Mouse (Mus musculus) limb, embryonic 12.5 days (tissue): ENCODE results near the gene Fto. TPM values are rescaled to one million over a fixed set of nuclear protein-coding genes. Genes with fewer than 3 reads are reported as not detected.
A peak's percentile ranks its signal among the peaks of the same experiment; 100 is the strongest.

Source experiments
- ATAC-seq: fragments of 200-750 bp; cut with Nextera tagmentation; 2 replicates; pipeline ENCODE4 v1.8.0; 2017; ENCODE audit warnings: low read depth, moderate TSS enrichment; ENCODE audit not compliant: insufficient number of reproducible peaks, insufficient read depth, low FRiP score, low TSS enrichment
- H3K27ac ChIP-seq: fragments of 300-500 bp; sonication (generic); 2 replicates; pipeline ENCODE4 v1.5.1; 2016; ENCODE audit warnings: mild to moderate bottlenecking, moderate library complexity
- H3K27me3 ChIP-seq: fragments of 300-500 bp; sonication (generic); 2 replicates; pipeline ENCODE4 v1.6.1; 2016; ENCODE audit warnings: mild to moderate bottlenecking, moderate library complexity
- H3K36me3 ChIP-seq: fragments of 300-500 bp; sonication (generic); 2 replicates; pipeline ENCODE4 v1.6.1; 2016; ENCODE audit warnings: mild to moderate bottlenecking, moderate library complexity
- H3K4me1 ChIP-seq: fragments of 300-500 bp; sonication (generic); replicated peaks from 2 replicates; pipeline ENCODE4 v1.6.1; 2016
- H3K4me2 ChIP-seq: fragments of 300-500 bp; sonication (generic); 2 replicates; pipeline ENCODE4 v1.6.1; 2016; ENCODE audit warnings: mild to moderate bottlenecking, moderate library complexity
- H3K4me3 ChIP-seq: fragments of 300-500 bp; sonication (generic); replicated peaks from 2 replicates; pipeline ENCODE4 v1.5.1; 2016; ENCODE audit warnings: mild to moderate bottlenecking
- H3K9ac ChIP-seq: fragments of 300-500 bp; sonication (generic); replicated peaks from 2 replicates; pipeline ENCODE4 v1.6.1; 2016; ENCODE audit warnings: mild to moderate bottlenecking, moderate library complexity
- H3K9me3 ChIP-seq: fragments of 300-500 bp; sonication (generic); 2 replicates; pipeline ENCODE4 v1.6.1; 2016; ENCODE audit warnings: mild to moderate bottlenecking, moderate library complexity
- WGBS: fragments of 180-500 bp; shearing (Covaris S2); methylation state at CpG from one replicate; pipeline ENCODE4 v1.1.7; 2016; 5-methylcytosine and 5-hydroxymethylcytosine counted together
- polyA plus RNA-seq: library from polyadenylated mRNA; unstranded; fragments of >200 nt; fragmentation: Nextera tagmentation; extraction: Ambion mirVana; gene quantifications from 2 replicates; pipeline ENCODE4 v1.2.1, GENCODE M21; 2016

Gene Fto
- polyA plus RNA-seq, 1 experiment from 2014 or later = 92.1 TPM

DNA sequence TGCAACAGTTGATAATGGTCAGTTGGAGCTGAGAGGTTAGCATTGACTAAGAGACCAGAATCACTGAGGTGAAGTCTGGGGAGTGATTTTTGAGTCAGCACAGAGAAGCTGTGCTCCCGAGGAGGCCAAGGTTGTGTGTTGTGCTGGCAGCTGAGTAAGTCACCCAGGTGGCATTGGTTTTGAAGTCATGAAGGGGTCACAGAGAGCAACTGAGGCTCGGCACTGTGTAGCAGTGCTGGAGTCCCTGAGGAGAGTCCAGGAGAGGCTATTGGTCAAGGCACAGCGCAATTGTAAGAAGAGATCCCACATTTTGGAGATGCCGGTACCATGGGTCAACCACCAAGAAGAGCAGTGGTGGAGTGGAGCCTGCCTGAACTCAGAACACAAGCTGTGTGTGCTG is 11.6 kb downstream of the Fto start:
- Histone ChIP-seq H3K36me3 (peaks cover 12% of the 10 kb centered on the region), H3K9ac (no peak overlapping the region), H3K4me1 (peaks cover 13% of the 10 kb centered on the region), H3K4me2 (no peak overlapping the region), H3K4me3 (no peak overlapping the region), H3K27me3 (no peaks in the 10 kb centered on the region), H3K9me3 (no peaks in the 10 kb centered on the region), H3K27ac (no peak overlapping the region)
- no peak for ATAC-seq
- 84% methylated on average over 4 of the region's 4 CpGs for WGBS

DNA sequence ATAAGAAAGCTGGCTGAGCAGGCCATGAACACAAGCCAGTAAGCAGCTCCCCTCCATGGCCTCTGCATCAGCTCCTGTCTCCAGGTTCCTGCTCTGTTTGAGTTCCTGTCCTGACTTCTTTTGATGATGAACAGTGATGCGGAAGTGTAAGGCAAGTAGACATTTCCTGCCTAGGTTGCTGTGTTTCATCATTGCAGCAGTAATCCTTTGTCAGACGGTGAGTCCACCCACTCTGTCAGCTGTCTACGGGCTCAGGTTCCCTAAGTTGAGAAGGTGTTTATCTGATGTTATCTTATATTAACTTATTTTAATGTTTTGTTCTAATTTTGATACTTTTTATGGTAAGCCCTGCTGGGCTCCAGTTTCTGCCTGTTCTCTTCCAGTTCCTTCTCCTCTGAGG is 12.7 kb downstream of the Fto start:
- WGBS = 67% methylated on average over 3 of the region's 3 CpGs

DNA sequence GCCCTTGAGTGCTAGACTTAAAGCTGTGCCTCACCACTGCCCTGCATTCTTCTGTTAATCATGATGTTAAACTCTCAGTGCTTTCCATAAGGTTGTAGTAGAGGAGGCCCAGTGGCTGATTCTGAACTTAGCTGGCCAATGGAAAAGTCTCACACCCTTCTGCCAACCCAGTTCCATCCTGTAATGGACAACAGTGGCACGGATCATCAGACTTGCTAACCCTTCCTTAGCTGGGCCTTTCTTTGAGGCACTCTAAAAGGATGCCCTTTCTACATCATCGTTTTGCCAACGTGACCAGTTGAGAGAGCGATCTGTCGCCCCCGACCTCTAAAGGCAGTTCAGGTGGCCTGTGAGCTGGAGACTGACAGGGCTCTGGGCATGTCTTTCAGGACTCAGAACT is 13.6 kb downstream of the Fto start:
- Histone ChIP-seq H3K36me3 (peaks cover 12% of the 10 kb centered on the region), H3K9me3 (no peaks in the 10 kb centered on the region), H3K4me3 (no peak overlapping the region), H3K4me2 (no peak overlapping the region), H3K9ac (no peak overlapping the region; the same call in 1 of the 2 replicates), H3K27ac (no peak overlapping the region), H3K4me1 (peaks cover 34% of the 10 kb centered on the region), H3K27me3 (no peaks in the 10 kb centered on the region)
- ATAC-seq = no peak
- 87% methylated on average over 6 of the region's 6 CpGs for WGBS

More for the DNA sequence above, 12.7 kb downstream of the Fto start:
- no peaks in the 10 kb centered on the region for H3K9me3 ChIP-seq
- peaks cover 24% of the 10 kb centered on the region for H3K4me1 ChIP-seq
- H3K9ac ChIP-seq = no peak overlapping the region
- no peak for ATAC-seq
- H3K4me2 ChIP-seq = no peak overlapping the region
- no peaks in the 10 kb centered on the region for H3K27me3 ChIP-seq
- no peak overlapping the region for H3K27ac ChIP-seq
- no peak overlapping the region for H3K4me3 ChIP-seq
- H3K36me3 ChIP-seq = peaks cover 12% of the 10 kb centered on the region

DNA sequence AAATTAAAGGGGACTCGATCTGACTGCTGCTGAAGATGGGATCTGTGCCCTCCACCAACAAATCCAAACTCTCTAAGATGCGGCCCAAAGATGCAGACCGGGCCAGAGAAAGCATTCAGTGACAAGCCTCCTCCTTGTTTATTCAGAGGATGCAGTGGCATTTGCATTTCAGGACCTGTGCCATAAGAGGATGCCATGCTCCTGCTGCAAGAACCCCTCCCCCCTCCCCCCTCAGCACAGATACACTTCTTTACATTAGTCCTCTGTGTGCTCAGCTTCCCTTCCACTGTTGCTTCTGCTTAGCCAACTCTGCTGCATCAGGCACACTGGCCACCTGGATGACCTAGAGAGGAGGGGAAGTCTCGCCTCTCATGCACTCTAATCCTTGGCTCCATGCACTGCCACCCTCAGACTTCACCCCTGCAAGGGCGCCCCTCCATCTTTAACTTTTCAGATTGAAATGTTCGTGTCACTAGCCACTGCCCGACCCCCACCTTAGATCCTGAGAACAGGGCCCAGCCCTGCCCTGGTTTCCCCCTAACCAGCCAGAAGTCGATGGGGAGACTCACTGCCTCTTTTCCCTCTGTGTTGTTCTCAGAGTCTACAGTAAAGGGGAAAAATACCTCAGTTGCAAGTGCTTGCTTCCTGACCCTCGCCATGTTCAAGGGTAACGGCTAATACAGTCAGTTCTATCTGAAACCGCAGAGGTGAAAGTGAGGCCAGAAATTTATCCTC is 14.3 kb downstream of the Fto start:
- Histone ChIP-seq H3K4me3 (no peak overlapping the region), H3K36me3 (peaks cover 12% of the 10 kb centered on the region), H3K27ac (no peak overlapping the region), H3K9me3 (no peaks in the 10 kb centered on the region), H3K4me2 (no peak overlapping the region), H3K27me3 (no peaks in the 10 kb centered on the region), H3K4me1 (peaks cover 35% of the 10 kb centered on the region), H3K9ac (no peak overlapping the region)
- 82% methylated on average over 11 of the region's 11 CpGs for WGBS
- ATAC-seq = no peak

DNA sequence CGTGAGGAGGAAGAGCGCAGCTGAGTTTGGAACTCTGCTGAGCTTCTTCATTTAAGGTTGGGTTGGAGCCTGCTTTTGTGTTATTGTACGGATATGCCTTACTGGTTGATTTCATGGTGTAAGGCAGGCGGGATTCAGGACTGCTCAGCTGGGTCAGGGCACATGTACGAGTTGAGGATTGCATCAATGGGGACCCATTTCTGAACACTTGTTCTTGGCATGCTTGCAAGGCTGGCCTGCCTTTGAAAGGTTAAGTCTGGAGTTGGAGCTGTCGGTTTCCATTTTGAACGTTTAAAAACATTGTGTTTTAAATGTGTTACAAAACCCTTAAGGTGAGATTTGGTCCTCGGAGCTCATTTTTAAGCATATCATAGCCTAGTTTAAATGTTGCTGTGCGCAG is 15.7 kb downstream of the Fto start:
- Histone ChIP-seq H3K27ac (no peak overlapping the region), H3K9ac (no peak overlapping the region), H3K27me3 (no peaks in the 10 kb centered on the region), H3K4me1 (peaks cover 35% of the 10 kb centered on the region), H3K36me3 (peaks cover 12% of the 10 kb centered on the region), H3K9me3 (no peaks in the 10 kb centered on the region), H3K4me2 (no peak overlapping the region), H3K4me3 (no peak overlapping the region)
- 78% methylated on average over 9 of the region's 9 CpGs for WGBS
- no peak for ATAC-seq

DNA sequence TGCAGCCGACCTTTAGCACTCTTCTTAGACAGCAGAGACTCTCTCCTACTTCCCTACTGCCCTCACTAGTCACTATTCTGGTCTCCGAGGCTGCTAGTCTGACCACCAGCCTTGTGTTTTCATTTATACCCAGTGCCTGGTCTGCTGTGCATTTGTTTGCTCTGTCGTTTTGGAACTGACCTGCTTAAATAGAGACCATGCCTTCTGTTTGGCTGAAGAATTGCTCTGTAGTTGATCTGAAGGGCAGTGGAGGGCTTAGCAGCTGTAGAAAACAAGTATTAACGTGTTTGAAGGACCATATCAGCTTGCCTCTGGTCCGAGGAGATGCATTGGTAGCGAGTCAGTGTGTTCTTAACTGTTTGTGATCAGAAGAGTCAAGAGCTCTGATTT is 16.1 kb downstream of the Fto start:
- Histone ChIP-seq H3K36me3 (peaks cover 12% of the 10 kb centered on the region), H3K9ac (no peak overlapping the region), H3K9me3 (no peaks in the 10 kb centered on the region), H3K27me3 (no peaks in the 10 kb centered on the region), H3K27ac (no peak overlapping the region), H3K4me2 (peak overlapping the region; percentile 27), H3K4me3 (no peak overlapping the region), H3K4me1 (peaks cover 35% of the 10 kb centered on the region)
- WGBS = 15% methylated on average over 6 of the region's 6 CpGs
- no peak for ATAC-seq

DNA sequence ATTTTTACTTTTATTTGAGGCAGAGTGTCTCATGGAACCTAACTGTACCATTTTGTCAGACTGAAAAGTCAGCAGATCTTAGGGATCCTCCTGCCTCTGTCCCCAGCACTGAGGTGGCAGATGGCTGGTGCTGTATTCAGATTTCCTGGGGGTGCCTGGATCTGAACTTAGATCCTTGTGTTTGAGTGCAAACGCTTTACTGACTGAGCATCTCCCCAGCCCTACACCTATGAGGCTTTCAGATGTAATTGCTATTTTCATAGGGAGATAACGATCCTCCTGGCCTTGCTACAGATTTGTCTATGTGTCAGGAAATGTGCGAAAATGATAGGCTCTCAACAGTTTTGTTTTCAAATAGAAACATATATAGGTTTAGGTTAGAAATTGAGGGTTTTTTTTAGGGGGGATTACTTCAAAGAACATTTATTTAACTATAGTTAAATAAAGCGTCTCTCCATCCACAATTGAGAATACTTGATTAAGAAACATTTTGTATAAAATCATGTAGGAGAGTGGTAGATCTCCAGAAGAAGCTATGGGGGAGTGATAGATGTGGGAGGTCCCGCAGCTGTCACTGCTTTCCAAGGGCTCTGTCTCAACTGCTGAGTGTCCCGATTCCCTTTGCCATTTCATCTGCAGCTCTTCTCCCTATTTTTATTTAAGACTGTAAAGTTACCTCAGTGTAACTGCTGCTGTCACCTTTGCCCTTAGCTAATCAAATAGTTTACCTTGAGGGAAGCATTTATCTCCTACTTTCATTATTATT is 25.2 kb downstream of the Fto start:
- no peak for ATAC-seq
- no peaks in the 10 kb centered on the region for H3K36me3 ChIP-seq
- no peak overlapping the region for H3K9ac ChIP-seq
- no peak overlapping the region for H3K27ac ChIP-seq
- H3K27me3 ChIP-seq = no peaks in the 10 kb centered on the region
- 90% methylated on average over 6 of the region's 6 CpGs for WGBS
- H3K9me3 ChIP-seq = 0 out of 2 replicates have a peak, but pooled peaks cover 4% of the 10 kb centered on the region
- peaks cover 3% of the 10 kb centered on the region for H3K4me1 ChIP-seq
- H3K4me2 ChIP-seq = no peak overlapping the region
- no peak overlapping the region for H3K4me3 ChIP-seq

DNA sequence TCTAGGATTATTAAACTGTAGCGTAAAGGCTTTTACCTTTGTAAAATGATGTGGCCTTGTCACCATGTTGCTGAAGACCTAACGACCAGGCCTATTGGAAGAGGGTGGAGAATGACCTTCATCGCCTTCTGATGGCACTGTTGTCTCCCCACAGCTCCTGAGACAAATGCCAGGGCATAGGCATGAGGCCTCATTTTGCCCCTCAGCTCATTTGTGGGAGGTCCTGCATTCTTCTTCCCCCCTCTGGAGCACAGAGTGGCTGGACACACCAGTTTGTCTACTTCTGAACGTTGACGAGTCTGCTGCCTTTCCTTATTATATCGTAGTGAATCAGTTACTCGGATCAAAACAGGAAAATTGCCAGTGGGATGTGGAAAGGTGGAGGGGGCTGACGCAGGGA is 26.3 kb downstream of the Fto start:
- no peak overlapping the region for H3K27ac ChIP-seq
- H3K36me3 ChIP-seq = no peaks in the 10 kb centered on the region
- ATAC-seq = no peak
- H3K4me3 ChIP-seq = no peak overlapping the region
- H3K9me3 ChIP-seq = 0 out of 2 replicates have a peak, but pooled peaks cover 2% of the 10 kb centered on the region
- peaks cover 7% of the 10 kb centered on the region for H3K4me1 ChIP-seq
- 85% methylated on average over 8 of the region's 8 CpGs for WGBS
- H3K4me2 ChIP-seq = no peak overlapping the region
- H3K9ac ChIP-seq = no peak overlapping the region
- no peaks in the 10 kb centered on the region for H3K27me3 ChIP-seq

DNA sequence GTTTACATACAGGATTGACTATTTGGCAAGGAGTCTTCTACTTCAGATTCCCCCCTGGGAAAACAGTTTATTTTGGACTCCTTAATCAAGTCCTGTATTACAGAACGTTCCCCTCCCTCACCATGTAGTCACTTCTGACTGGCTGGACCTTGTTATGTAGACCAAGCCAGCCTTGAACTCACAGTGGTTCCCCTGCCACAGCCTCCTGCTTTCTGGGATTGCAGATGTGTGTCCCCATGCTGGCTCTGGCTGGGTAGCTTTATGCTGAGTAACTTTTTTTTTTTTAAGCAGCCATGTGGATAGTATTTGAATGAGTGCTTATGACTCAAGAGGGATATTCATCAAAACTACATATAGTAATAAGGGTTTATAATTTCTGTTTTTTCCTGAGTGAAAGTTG is 27.4 kb downstream of the Fto start:
- peaks cover 18% of the 10 kb centered on the region for H3K4me1 ChIP-seq
- no peak overlapping the region for H3K4me3 ChIP-seq
- no peak overlapping the region for H3K27ac ChIP-seq
- H3K9me3 ChIP-seq = no peaks in the 10 kb centered on the region
- H3K9ac ChIP-seq = no peak overlapping the region
- H3K27me3 ChIP-seq = no peaks in the 10 kb centered on the region
- H3K4me2 ChIP-seq = no peak overlapping the region
- ATAC-seq = no peak
- no peaks in the 10 kb centered on the region for H3K36me3 ChIP-seq
- WGBS = 76% methylated on average over 1 of the region's 1 CpGs

DNA sequence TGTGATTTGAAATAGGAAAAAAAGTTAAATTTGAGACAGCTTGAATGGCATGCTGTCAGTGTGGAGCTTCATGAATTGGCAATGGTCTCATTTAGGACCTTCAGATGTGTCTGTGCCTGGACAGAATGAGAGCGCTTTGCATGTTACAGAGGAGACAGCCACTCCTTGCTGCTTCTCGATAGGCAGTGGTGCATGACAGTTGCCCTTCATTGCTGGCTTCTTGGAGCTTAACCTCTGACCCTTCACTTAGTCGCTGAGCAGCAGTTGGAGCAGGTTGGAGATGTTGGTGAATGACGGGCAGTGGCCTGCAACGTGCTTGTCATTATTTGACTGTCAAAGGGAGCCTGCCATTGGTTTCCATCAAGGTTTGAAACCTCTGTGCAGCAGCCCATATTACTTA is 28.9 kb downstream of the Fto start:
- Histone ChIP-seq H3K4me2 (no peak overlapping the region), H3K4me1 (peaks cover 20% of the 10 kb centered on the region), H3K27me3 (no peaks in the 10 kb centered on the region), H3K9ac (no peak overlapping the region), H3K9me3 (no peaks in the 10 kb centered on the region), H3K4me3 (no peak overlapping the region), H3K36me3 (no peaks in the 10 kb centered on the region), H3K27ac (no peak overlapping the region)
- WGBS = 51% methylated on average over 5 of the region's 5 CpGs
- ATAC-seq = no peak

DNA sequence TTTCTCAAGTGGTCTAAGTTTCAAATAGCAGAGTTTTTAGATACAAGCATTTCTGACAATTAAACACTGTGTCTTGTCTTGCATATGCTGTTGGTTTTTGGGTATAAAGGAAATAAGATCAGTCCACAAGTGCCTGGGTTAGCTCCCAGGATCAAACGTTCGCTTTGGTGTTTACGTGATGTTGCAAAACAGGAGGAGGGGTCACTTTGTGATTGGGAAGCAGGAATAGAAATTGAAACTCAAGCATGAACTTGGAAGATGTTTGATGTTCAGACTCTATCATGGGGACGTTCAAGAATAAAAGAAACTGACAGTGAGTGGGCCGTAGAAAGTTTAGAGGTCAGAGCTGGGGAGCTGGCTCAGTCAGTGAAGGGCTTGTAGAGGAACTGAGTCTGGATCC is 29.5 kb downstream of the Fto start:
- 78% methylated on average over 5 of the region's 5 CpGs for WGBS

More for the DNA sequence above, 29.5 kb downstream of the Fto start:
- H3K4me2 ChIP-seq = no peak overlapping the region
- no peaks in the 10 kb centered on the region for H3K9me3 ChIP-seq
- H3K4me1 ChIP-seq = peaks cover 20% of the 10 kb centered on the region
- no peak for ATAC-seq
- H3K9ac ChIP-seq = no peak overlapping the region
- H3K36me3 ChIP-seq = no peaks in the 10 kb centered on the region
- H3K4me3 ChIP-seq = no peak overlapping the region
- H3K27ac ChIP-seq = no peak overlapping the region
- no peaks in the 10 kb centered on the region for H3K27me3 ChIP-seq
